Mouse (Mus musculus): ENCODE measurements around the gene Nectin4. TPM values are rescaled to one million over a fixed set of nuclear protein-coding genes. Genes with fewer than 3 reads are reported as not detected.
A peak's percentile ranks its signal among the peaks of the same experiment; 100 is the strongest.
"Not testable (repeated sequence)": the region's sequence is repeated elsewhere in the genome, so short reads cannot be mapped to it uniquely, and the experiment has no call there.

Nectin4 gene
- polyA plus RNA-seq (2015; fragmentation: Nextera tagmentation; extraction: Ambion mirVana) = 19.3 and 26.5 TPM in 2 replicates

DNA sequence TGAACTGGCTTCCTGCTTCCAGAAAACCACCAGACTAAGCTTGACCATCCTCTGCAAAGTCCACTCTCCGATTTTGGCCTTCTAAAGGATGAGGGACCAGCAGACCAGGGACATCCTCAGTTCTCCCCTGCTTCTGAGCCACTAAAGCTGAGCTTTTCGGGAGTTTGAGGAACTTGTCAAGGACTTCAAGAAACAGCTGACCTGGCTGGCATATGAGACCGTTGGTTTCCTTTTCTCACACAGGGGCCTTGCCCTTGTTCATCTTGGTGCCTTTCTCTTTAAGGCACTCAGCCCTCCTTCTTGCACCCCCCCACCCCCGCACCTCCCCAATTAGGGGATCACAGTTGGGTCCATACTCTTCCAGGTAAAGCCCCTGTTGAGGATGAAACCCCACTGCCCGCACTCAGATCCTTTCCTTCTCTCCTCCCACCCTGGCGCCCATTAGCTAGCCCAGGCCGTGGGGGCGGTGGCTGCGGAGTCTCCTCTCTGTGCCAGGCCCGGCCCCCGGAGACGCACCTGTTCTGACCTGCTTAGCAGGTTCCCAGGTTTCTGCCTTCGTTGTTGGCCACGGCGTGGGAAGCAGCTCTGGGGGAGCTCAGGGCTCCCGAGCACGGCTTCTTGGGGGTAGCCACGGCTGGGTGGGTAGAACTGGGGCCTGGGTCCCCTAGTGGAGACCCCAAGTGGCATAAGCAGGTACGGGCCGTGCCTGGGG, at the start of gene Nectin4:
Gene Nectin4 (plus strand): TSS at position 255 of the 712 bp plus-strand sequence.
- H3K9me3 ChIP-seq = no peaks in the 10 kb centered on the region
- H3K4me2 ChIP-seq = peak within 1 kb of the TSS; percentile 45
- no peaks in the 10 kb centered on the region for H3K36me3 ChIP-seq
- H3K4me3 ChIP-seq (replicated peaks) = peak within 1 kb of the TSS; percentile 35
- peak; percentile 78 for ATAC-seq (ENCODE audit: insufficient read depth, low FRiP score, low read depth)
- 0 out of 2 replicates have a peak within 1 kb of the TSS, but pooled peaks have one; percentile 17 for H3K9ac ChIP-seq
- 35% methylated on average over 20 of the region's 20 CpGs for WGBS
- peak within 1 kb of the TSS; percentile 75 for H3K27ac ChIP-seq
- H3K27me3 ChIP-seq (replicated peaks) = no peaks in the 10 kb centered on the region
- H3K4me1 ChIP-seq = peaks cover 8% of the 10 kb centered on the region

DNA sequence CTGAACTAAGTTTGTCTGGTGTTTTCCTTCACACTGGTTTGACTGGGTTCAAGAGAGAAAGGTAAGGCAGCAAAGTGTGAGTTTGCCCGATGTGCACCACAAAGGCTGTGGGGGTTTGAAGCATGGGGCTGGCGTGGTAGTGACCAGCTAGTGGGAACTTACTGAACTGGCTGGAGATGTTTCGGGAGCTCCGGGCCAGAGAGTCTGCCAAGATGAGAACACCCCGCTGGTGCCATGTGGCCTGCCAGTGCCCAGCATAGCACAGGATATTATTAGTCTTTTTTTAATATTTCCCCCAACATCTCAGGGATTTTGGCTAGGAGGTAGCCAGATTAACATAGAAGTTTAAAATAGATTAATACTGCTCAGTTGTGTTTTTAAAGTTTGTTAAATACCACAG, 49.7 kb upstream of the Nectin4 start:
- no peak for ATAC-seq (ENCODE audit: insufficient read depth, low FRiP score, low read depth)
- Histone ChIP-seq H3K27ac (no peak overlapping the region), H3K9ac (no peak overlapping the region), H3K4me3 (replicated peaks) (peak overlapping the region; percentile 5; the same call in 1 of the 2 replicates), H3K4me1 (no peaks in the 10 kb centered on the region), H3K9me3 (no peaks in the 10 kb centered on the region), H3K4me2 (peak overlapping the region; percentile 19; the same call in 1 of the 2 replicates), H3K36me3 (no peaks in the 10 kb centered on the region), H3K27me3 (replicated peaks) (no peaks in the 10 kb centered on the region)
- WGBS = 36% methylated on average over 5 of the region's 5 CpGs

DNA sequence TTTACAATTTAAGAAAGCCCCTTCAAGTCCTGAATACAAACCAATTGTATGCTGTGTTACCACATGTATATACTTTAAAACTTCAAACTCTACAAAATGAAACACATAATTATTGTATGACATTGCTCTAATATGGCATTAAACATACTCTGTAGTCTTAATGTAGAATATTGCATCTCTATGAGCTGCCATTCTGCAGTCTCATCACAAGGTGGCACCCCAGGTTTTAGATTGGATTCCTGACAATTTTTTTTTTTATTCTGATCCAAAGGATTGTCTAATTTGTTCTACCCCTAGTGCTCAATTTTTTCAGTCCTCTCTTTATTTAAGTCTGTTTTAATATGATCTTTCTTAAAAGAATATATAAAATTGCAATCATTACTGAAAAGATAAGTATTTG, 48.5 kb upstream of the Nectin4 start:
- no peaks in the 10 kb centered on the region for H3K27me3 ChIP-seq (replicated peaks)
- H3K4me3 ChIP-seq (replicated peaks) = no peak overlapping the region
- no peaks in the 10 kb centered on the region for H3K4me1 ChIP-seq
- ATAC-seq (ENCODE audit: insufficient read depth, low FRiP score, low read depth) = no peak
- no peak overlapping the region for H3K4me2 ChIP-seq
- no peaks in the 10 kb centered on the region for H3K9me3 ChIP-seq
- H3K9ac ChIP-seq = no peak overlapping the region
- no peaks in the 10 kb centered on the region for H3K36me3 ChIP-seq
- H3K27ac ChIP-seq = no peak overlapping the region

DNA sequence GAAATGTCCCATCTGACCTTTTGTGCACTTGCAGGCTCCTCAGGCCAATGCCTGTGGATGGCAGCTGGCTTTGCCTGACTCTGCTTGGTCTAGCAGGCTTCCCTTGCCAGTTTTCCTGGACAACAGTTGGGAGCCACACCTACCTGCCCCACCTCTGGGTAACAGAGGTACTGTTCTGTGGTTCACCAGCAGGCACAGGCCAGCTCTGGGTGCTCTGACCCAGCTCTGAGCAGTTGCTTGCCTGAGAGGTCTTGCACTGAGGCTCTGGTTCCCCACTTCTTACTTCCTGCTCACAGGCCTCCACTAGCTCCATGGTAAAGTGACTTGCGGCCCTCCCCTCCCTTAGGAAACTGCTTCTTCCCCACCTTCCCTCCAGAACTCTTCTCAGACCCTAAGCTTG, 47.9 kb upstream of the Nectin4 start:
- Histone ChIP-seq H3K36me3 (no peaks in the 10 kb centered on the region), H3K4me3 (replicated peaks) (no peak overlapping the region), H3K27me3 (replicated peaks) (no peaks in the 10 kb centered on the region), H3K9me3 (no peaks in the 10 kb centered on the region), H3K4me1 (no peaks in the 10 kb centered on the region), H3K27ac (no peak overlapping the region), H3K4me2 (no peak overlapping the region), H3K9ac (no peak overlapping the region)
- ATAC-seq (ENCODE audit: insufficient read depth, low FRiP score, low read depth) = peak; percentile 75; the same call in 1 of the 2 replicates
- 74% methylated on average over 1 of the region's 1 CpGs for WGBS

DNA sequence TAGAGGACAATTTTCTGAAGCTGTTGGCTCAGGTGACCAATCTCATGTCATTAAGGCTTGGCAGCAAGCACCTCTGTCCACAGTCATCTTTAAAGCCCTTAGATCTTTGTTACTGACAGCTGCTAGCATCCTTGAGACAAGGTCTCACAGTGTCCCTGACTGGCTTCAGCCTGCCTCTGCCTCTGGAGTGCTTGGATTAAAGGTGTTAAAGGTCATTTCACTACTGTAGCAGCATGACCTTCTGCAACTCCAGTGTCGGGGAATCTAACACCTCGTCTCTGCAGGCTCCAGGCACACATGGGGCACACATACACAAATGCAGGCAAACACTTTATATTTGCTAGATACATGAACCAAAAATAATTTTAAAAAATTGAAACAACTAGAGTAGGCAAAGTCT, 44.3 kb upstream of the Nectin4 start:
- H3K9ac ChIP-seq = no peak overlapping the region
- no peak overlapping the region for H3K27ac ChIP-seq
- H3K4me2 ChIP-seq = no peak overlapping the region
- H3K36me3 ChIP-seq = no peaks in the 10 kb centered on the region
- peaks cover 9% of the 10 kb centered on the region for H3K4me1 ChIP-seq
- no peaks in the 10 kb centered on the region for H3K27me3 ChIP-seq (replicated peaks)
- 84% methylated on average over 2 of the region's 2 CpGs for WGBS
- H3K9me3 ChIP-seq = no peaks in the 10 kb centered on the region
- no peak overlapping the region for H3K4me3 ChIP-seq (replicated peaks)
- ATAC-seq (ENCODE audit: insufficient read depth, low FRiP score, low read depth) = no peak

DNA sequence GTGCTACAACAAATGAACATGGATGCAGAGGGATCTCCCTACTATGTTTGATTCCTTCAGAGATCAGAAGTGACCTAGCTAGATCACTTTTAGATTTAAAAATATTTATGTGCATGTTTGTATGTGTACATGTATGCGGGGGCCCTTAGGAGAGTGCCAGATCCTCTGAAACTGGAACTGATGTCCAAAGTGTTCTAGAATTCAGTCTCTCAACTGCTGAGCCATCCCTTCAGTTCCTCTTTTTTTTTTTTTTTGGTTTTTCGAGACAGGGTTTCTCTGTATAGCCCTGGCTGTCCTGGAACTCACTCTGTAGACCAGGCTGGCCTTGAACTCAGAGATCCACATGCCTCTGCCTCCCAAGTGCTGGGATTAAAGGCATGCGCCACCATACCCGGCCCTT, 43.3 kb upstream of the Nectin4 start:
- WGBS = 87% methylated on average over 4 of the region's 4 CpGs

DNA sequence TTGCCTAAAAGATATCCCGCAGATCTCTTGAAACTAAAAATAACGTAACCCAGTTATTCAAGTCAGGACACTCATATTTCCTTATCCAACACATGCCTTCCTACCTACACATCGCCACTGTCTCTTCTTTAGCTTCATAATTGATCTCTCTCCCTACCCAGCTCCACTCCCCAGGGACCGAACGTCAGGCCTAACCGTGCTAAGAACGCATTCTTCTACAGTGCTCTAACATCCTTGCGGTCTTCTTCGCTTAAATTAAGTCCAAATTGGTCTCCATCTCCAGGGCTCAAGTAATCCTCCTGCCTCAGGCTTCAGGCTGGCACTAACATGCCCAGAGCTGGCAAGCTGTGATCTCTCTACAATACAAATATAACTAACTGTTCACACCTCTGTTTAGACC, 41.7 kb upstream of the Nectin4 start:
- WGBS = 19% methylated on average over 9 of the region's 9 CpGs
- Histone ChIP-seq H3K27me3 (replicated peaks) (no peaks in the 10 kb centered on the region), H3K9me3 (no peaks in the 10 kb centered on the region), H3K36me3 (no peaks in the 10 kb centered on the region), H3K27ac (peak overlapping the region; percentile 99), H3K4me3 (replicated peaks) (peak overlapping the region; percentile 86), H3K4me2 (peak overlapping the region; percentile 78), H3K9ac (peak overlapping the region; percentile 88; the same call in 1 of the 2 replicates), H3K4me1 (peaks cover 15% of the 10 kb centered on the region)
- ATAC-seq (ENCODE audit: insufficient read depth, low FRiP score, low read depth) = no peak

More for the DNA sequence above, 43.3 kb upstream of the Nectin4 start:
- not testable (repeated sequence) for H3K27ac ChIP-seq; ATAC-seq (ENCODE audit: insufficient read depth, low FRiP score, low read depth); H3K4me2 ChIP-seq; H3K36me3 ChIP-seq; H3K27me3 ChIP-seq (replicated peaks); H3K4me3 ChIP-seq (replicated peaks); H3K9me3 ChIP-seq; H3K9ac ChIP-seq
- peaks cover 15% of the 10 kb centered on the region for H3K4me1 ChIP-seq

DNA sequence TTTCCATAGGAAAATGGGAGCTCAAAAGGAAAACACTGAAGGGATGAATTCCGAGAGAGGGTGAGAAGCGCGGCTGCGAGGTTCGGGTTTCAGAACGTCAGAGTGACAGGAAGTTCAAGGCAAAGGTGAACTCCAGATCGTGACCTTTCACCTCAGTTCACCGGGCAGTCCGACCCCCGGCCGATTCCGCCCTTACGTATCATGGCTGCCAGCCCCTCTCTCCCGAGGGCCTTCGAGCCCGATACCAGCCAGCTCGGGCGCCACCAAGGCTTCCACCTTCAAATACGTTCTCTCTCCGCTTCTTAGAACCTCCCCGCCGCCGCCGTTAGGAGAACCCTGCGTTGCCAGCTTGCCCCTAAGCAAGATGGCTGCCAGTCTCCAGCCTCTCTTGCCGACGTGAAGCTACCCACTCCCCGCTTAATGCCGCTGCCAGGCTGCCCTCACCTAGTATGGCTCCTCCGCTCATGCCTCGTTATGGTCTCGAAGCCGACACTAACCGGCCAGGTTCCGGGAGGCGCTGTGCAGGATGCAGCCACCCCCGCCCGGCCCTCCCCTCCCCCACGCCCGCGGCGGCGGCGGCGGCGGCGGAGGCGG, 41.0 kb upstream of the Nectin4 start, which contains the start of gene Dedd:
Gene Dedd (plus strand): TSS at position 307 of the 594 bp plus-strand sequence.
- ATAC-seq (ENCODE audit: insufficient read depth, low FRiP score, low read depth) = peak; percentile 92
- peak within 1 kb of the TSS; percentile 99 for H3K27ac ChIP-seq
- H3K36me3 ChIP-seq = no peaks in the 10 kb centered on the region
- peaks cover 15% of the 10 kb centered on the region for H3K4me1 ChIP-seq
- H3K9ac ChIP-seq = peak within 1 kb of the TSS; percentile 88
- WGBS = under 1% methylated on average over 48 of the region's 48 CpGs
- peak within 1 kb of the TSS; percentile 86 for H3K4me3 ChIP-seq (replicated peaks)
- H3K9me3 ChIP-seq = no peaks in the 10 kb centered on the region
- H3K27me3 ChIP-seq (replicated peaks) = no peaks in the 10 kb centered on the region
- peak within 1 kb of the TSS; percentile 78 for H3K4me2 ChIP-seq

DNA sequence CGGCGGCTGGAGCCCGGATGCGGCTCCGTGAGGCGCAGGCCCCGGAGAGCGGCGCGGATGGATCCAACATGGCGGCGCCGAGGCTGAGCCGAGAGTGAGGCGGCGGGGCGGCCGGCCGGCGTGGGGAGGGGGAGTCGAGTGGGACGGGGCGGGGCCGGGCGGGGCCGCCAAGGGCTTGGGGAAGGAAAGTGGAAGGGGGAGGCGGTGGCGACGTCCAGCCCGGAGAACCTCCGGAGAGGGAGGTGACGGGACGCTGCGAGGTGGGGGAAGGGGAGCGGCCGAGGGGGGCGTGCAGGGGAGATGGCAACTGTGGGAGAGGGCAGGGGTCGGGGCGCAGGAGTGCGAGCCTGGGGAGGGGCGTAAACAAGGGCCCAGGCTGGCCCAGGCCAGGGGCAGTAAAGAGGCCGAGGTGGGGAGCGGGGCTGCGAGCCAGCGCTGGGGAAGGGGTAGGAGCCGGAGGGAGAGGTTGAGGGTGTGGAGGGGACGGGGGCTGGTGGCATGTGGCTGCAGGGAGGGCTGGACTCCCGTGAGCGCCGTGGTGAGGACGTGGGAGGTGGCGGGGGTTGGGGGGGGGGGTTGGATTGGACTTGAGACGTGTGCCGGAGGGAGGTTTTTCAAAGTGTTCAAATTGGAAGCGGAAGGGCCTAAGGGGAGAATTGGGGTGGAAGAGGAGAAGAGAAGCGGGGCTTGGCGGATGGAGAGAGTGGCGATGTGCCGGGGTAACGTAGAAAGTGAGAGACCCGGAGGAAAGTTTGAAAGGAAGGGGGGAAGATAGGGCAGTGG, 40.3 kb upstream of the Nectin4 start:
- H3K4me3 ChIP-seq (replicated peaks) = peak overlapping the region; percentile 86
- H3K27me3 ChIP-seq (replicated peaks) = no peaks in the 10 kb centered on the region
- ATAC-seq (ENCODE audit: insufficient read depth, low FRiP score, low read depth) = peak; percentile 84
- H3K9ac ChIP-seq = peak overlapping the region; percentile 88
- peaks cover 15% of the 10 kb centered on the region for H3K4me1 ChIP-seq
- peak overlapping the region; percentile 78 for H3K4me2 ChIP-seq
- H3K9me3 ChIP-seq = no peaks in the 10 kb centered on the region
- H3K27ac ChIP-seq = peak overlapping the region; percentile 99
- no peaks in the 10 kb centered on the region for H3K36me3 ChIP-seq
- under 1% methylated on average over 58 of the region's 61 CpGs for WGBS

DNA sequence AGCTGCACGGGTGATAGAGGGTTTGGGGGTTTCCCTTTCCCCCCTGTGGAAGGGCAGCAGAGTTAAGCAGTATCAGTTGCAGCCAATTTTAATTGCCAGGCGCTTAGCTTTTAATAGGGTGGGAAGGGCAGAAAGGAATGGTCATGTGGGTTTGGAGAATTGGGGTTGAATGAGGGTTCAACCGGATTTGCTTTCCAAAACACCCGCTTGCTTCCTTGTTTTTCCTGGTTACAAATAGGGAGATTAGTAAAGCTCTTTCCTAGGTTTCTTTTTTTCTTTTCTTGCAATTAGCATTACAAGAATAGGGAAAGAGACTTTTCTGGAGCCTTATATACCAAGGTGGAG, 39.7 kb upstream of the Nectin4 start:
- H3K4me1 ChIP-seq = peaks cover 15% of the 10 kb centered on the region

DNA sequence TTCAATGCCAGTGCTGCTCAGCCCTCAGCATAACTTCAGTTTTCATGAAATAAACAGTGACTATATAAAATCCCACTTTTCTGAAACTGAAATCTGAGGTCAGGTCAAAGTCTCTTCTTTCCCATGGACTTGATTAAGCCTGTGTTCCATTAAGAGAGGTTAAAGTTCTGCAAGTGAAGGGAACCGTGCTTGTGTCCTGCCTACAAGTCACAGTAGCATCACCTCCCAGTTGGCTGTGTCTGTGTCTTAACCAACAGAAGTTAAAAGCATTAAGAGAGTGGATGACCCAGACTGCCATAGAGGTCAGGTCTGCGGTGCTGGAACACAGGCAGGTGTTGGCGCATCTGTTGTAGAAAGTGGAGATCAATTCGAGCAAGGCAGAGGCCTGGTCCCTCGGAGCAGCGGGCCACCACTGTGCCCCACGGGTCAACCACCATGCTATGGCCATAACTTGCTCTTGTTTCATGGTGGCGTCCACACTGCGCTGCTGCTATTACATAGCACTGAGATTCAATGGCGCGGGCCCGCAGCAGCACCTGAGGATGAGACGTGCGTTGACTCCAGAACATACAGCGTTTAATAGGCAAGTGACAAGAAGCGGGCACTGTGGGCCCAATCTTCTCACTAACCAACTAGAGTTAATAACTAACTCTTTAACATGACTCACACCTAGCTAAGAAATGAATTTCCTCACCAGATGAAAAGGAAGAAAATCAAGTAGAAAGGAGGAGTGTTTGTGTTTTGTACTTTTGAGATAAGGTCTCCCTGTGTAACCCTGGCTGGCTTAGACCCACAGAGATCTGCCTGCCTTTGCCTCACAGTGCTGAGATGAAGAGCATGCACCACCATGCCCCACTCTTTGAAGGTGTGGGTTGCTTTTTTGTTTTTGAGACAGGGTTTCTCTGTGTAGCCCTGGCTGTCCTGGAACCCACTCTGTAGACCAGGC, 27.4 kb upstream of the Nectin4 start:
- WGBS = 85% methylated on average over 16 of the region's 16 CpGs
- Histone ChIP-seq H3K27ac (no peak overlapping the region), H3K9ac (no peak overlapping the region), H3K4me2 (no peak overlapping the region), H3K4me3 (replicated peaks) (no peak overlapping the region), H3K36me3 (peaks cover 43% of the 10 kb centered on the region), H3K4me1 (peaks cover 13% of the 10 kb centered on the region; the same call in 1 of the 2 replicates), H3K9me3 (no peaks in the 10 kb centered on the region), H3K27me3 (replicated peaks) (no peaks in the 10 kb centered on the region)
- 0 out of 2 replicates have a peak, but pooled peaks have one; percentile 18 for ATAC-seq (ENCODE audit: insufficient read depth, low FRiP score, low read depth)

More for the DNA sequence above, 39.7 kb upstream of the Nectin4 start:
- no peaks in the 10 kb centered on the region for H3K36me3 ChIP-seq
- H3K4me2 ChIP-seq = peak overlapping the region; percentile 78
- no peaks in the 10 kb centered on the region for H3K9me3 ChIP-seq
- H3K27me3 ChIP-seq (replicated peaks) = no peaks in the 10 kb centered on the region
- no peak for ATAC-seq (ENCODE audit: insufficient read depth, low FRiP score, low read depth)
- WGBS = 0% methylated on average over 4 of the region's 4 CpGs
- peak overlapping the region; percentile 88 for H3K9ac ChIP-seq
- peak overlapping the region; percentile 86 for H3K4me3 ChIP-seq (replicated peaks)
- peak overlapping the region; percentile 99 for H3K27ac ChIP-seq
